Mouse (Mus musculus): ENCODE data around the gene Ints14.

DNA sequence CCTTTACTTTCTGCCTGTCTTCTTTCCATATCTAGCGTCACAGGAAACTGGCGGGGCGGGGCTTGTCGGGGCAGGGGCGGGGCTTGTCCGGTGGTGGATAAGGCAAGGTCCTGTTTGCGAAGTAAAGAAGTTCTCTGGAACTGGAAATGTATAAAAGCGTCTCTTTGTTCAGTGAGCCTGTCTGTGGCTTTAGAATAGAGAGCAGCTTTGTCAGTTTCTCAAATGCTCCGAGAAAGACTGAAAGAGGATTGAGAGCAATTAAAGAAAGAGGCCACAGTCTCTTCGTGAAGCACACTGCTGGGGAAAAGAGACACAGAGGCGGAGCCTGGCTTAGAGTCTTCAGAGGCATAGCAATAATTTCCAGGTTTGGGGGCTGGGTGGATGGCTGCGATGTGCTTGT lies 4.4 kb upstream of the Ints14 start:
- no peak for TF ChIP-seq POLR2A (IDR thresholded peaks at IDR 0.05; ENCODE audit: low read depth, low read length)
- no peak for TF ChIP-seq CTCF (IDR thresholded peaks at IDR 0.05; ENCODE audit: borderline replicate concordance, insufficient read depth, low read length)
